Mouse (Mus musculus) neural tube, embryonic 13.5 days (tissue): ENCODE results near the gene Fgfr4. TPM values are rescaled to one million over a fixed set of nuclear protein-coding genes. Genes with fewer than 3 reads are reported as not detected.
"Not testable (repeated sequence)": the region's sequence is repeated elsewhere in the genome, so short reads cannot be mapped to it uniquely, and the experiment has no call there.

Source experiments
- ATAC-seq: fragments of 200-750 bp; cut with Nextera tagmentation; 2 replicates; pipeline ENCODE4 v1.8.0; 2017; ENCODE audit warnings: low read depth, mild to moderate bottlenecking, moderate TSS enrichment, moderate library complexity
- H3K27ac ChIP-seq: fragments of 300-500 bp; sonication (generic); replicated peaks from 2 replicates; pipeline ENCODE4 v1.5.1; 2015; ENCODE audit warnings: moderate library complexity, mild to moderate bottlenecking, inconsistent platforms
- H3K27me3 ChIP-seq: fragments of 300-500 bp; sonication (generic); 2 replicates; pipeline ENCODE4 v1.6.1; 2015; ENCODE audit warnings: mild to moderate bottlenecking, inconsistent platforms
- H3K36me3 ChIP-seq: fragments of 300-500 bp; sonication (generic); 2 replicates; pipeline ENCODE4 v1.6.1; 2015; ENCODE audit warnings: mild to moderate bottlenecking, inconsistent platforms
- H3K4me1 ChIP-seq: fragments of 300-500 bp; sonication (generic); replicated peaks from 2 replicates; pipeline ENCODE4 v1.6.1; 2015; ENCODE audit warnings: inconsistent platforms
- H3K4me2 ChIP-seq: fragments of 300-500 bp; sonication (generic); 2 replicates; pipeline ENCODE4 v1.6.1; 2015; ENCODE audit warnings: inconsistent platforms, mild to moderate bottlenecking, moderate library complexity
- H3K4me3 ChIP-seq: fragments of 300-500 bp; sonication (generic); 2 replicates; pipeline ENCODE4 v1.5.1; 2015; ENCODE audit warnings: mild to moderate bottlenecking, inconsistent platforms
- H3K9ac ChIP-seq: fragments of 300-500 bp; sonication (generic); 2 replicates; pipeline ENCODE4 v1.6.1; 2015; ENCODE audit warnings: moderate library complexity, mild to moderate bottlenecking, inconsistent platforms
- H3K9me3 ChIP-seq: fragments of 300-500 bp; sonication (generic); 2 replicates; pipeline ENCODE4 v1.6.1; 2016; ENCODE audit warnings: inconsistent platforms
- WGBS: fragments of 180-500 bp; shearing (Covaris S2); methylation state at CpG from one replicate; pipeline ENCODE4 v1.1.7; 2015; 5-methylcytosine and 5-hydroxymethylcytosine counted together
- polyA plus RNA-seq: library from polyadenylated mRNA; unstranded; fragments of >200 nt; fragmentation: Nextera tagmentation; extraction: Ambion mirVana; gene quantifications from 2 replicates; pipeline ENCODE4 v1.2.1, GENCODE M21; 2015

Fgfr4 gene
- polyA plus RNA-seq, 1 experiment from 2014 or later = 1.1 TPM

DNA sequence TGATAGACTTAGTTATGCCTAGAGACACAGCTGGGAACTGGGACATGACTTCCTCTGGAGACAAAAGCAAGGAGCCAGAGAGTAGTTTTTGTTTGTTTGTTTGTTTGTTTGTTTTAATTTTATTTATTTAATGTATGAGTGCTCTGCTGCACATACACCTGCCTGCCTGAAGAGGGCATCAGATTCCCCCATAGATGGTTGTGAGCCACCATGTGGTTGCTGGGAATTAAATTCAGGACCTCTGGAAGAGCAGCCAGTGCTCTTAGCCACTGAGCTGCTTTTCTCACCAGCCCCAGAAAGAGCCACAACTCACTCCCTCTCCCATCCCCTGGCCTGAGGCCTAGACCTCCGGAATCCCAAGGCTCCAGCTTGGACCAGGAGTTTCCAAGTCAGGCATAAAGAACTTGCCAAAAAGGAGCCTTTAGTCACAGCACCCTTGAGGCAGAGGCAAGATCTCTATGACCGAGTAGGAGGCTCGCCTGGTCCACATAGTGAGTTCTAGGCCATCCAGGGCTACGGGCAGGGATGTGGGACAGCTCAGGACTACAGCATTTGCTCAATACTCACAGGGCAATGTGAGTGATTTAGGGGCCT is 25.6 kb downstream of the Fgfr4 start:
- no peak overlapping the region for H3K4me2 ChIP-seq
- no peak overlapping the region; the same call in 1 of the 2 replicates for H3K27ac ChIP-seq
- no peaks in the 10 kb centered on the region for H3K27me3 ChIP-seq
- 65% methylated on average over 4 of the region's 4 CpGs for WGBS
- H3K9me3 ChIP-seq = no peaks in the 10 kb centered on the region
- no peaks in the 10 kb centered on the region for H3K36me3 ChIP-seq
- peaks cover 6% of the 10 kb centered on the region for H3K4me1 ChIP-seq
- no peak overlapping the region for H3K9ac ChIP-seq
- H3K4me3 ChIP-seq = no peak overlapping the region
- no peak for ATAC-seq

DNA sequence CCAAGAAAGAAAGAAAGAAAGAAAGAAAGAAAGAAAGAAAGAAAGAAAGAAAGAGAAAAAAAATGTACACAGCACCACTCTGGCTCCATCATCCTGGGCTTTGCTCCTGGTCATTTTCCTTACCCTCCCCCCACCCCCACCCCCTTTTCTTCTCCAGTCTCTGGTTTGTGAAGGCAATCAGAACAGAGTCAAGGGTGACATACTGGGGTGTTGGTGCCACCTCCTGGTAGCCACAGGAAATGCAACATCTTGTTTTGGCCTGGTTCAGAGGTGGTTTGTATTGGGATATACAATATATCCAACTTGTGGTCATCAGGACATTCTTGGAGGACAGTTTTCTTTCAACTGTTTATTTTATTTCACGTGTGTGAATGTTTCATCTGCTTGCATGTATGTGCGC is 26.1 kb downstream of the Fgfr4 start:
- no peaks in the 10 kb centered on the region for H3K9me3 ChIP-seq
- WGBS = 33% methylated on average over 2 of the region's 2 CpGs
- peak; percentile 25; the same call in 1 of the 2 replicates for ATAC-seq

DNA sequence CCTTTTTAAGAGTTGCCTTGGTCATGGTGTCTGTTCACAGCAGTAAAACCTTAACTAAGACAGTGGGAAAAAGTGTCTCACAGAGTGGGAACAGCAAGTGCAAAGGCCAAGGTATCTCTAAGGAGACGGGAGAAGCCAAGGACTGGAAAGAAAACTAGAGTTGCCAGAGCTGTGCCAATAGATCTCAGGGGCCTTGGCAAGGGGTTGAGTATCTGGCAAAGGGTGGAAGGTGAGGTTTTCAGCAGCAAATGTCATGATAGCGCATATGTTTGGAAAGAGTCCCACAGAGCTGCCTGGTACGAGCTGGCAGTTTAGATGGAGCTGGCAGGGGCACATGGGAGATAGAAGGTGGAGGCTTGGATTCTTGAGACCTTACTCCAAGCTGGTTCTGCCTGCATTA is 27.2 kb downstream of the Fgfr4 start:
- no peak for ATAC-seq

More for the DNA sequence above, 26.1 kb downstream of the Fgfr4 start:
- Histone ChIP-seq H3K9ac (no peak overlapping the region), H3K27me3 (no peaks in the 10 kb centered on the region), H3K27ac (no peak overlapping the region), H3K36me3 (no peaks in the 10 kb centered on the region), H3K4me2 (no peak overlapping the region), H3K4me3 (no peak overlapping the region), H3K4me1 (peaks cover 6% of the 10 kb centered on the region)

DNA sequence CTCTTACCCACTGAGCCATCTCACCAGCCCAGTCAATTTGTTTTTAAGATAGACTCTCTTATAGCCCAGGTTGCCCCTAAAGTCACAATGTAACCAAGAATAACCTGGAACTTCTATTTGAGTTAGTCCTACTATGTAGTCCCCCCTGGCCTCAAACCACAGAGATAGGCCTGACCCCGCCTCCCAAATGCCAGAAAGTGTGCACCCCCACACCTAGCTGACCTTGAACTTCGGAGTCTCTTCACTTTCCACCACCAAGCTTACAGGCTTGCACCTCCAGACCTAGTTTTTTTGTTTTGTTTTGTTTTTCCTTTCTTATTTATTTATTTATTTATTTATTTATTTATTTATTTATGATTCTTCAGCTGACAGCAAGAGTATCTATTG is 29.3 kb downstream of the Fgfr4 start:
- 0 out of 2 replicates have a peak overlapping the region, but pooled peaks have one; percentile 64 for H3K9ac ChIP-seq
- ATAC-seq = no peak; the same call in 1 of the 2 replicates
- H3K4me1 ChIP-seq = peaks cover 6% of the 10 kb centered on the region
- no peak overlapping the region for H3K27ac ChIP-seq
- no peaks in the 10 kb centered on the region for H3K27me3 ChIP-seq
- no peaks in the 10 kb centered on the region for H3K36me3 ChIP-seq
- H3K4me2 ChIP-seq = peak overlapping the region; percentile 47
- H3K4me3 ChIP-seq = peak overlapping the region; percentile 25; the same call in 1 of the 2 replicates
- WGBS = 75% methylated on average over 2 of the region's 2 CpGs
- H3K9me3 ChIP-seq = no peaks in the 10 kb centered on the region

More for the DNA sequence above, 27.2 kb downstream of the Fgfr4 start:
- 89% methylated on average over 3 of the region's 3 CpGs for WGBS
- H3K27ac ChIP-seq = no peak overlapping the region
- H3K4me2 ChIP-seq = no peak overlapping the region
- no peaks in the 10 kb centered on the region for H3K27me3 ChIP-seq
- H3K36me3 ChIP-seq = no peaks in the 10 kb centered on the region
- peaks cover 6% of the 10 kb centered on the region for H3K4me1 ChIP-seq
- no peak overlapping the region for H3K4me3 ChIP-seq
- H3K9me3 ChIP-seq = no peaks in the 10 kb centered on the region
- no peak overlapping the region for H3K9ac ChIP-seq

DNA sequence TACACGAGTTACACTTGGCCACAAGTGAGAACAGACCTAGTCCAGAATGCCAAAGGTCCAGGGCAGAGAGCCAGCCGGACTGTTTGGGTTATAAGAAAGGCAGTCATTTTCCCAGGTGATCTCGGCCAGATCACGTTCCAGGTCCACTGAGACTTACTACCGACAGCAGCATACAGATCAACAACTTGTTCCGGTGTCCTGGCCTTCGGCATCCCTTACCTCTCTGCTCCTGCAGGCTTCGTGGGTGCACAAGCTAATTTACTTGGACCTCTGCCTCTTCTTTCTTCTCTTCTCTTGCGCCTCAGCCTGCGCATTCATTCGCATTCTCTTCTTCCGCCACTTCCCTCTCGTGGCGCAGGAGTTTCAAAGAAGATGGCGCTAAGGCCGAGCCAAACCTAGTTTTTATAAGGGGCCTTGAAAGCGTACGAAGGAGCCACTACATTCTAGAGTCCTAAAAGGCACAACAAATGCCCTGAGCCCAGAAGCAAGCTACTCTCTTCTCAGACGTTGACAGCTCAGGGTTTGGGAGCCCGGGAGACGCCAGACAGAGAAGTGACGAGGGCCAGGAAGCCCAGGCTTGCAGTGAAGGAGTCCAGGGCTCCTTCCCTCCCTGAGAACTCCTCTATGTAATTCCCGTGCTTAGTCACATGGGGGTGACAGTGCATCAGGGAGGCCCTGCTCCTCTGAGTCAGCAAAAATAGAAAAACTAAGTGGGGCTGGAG is 29.9 kb downstream of the Fgfr4 start:
- peak overlapping the region; percentile 25 for H3K4me3 ChIP-seq
- 4% methylated on average over 23 of the region's 23 CpGs for WGBS
- H3K9ac ChIP-seq = peak overlapping the region; percentile 64
- peaks cover 6% of the 10 kb centered on the region for H3K4me1 ChIP-seq
- H3K27ac ChIP-seq = peak overlapping the region; percentile 75
- peak; percentile 60 for ATAC-seq
- H3K4me2 ChIP-seq = peak overlapping the region; percentile 47
- no peaks in the 10 kb centered on the region for H3K27me3 ChIP-seq
- H3K9me3 ChIP-seq = no peaks in the 10 kb centered on the region
- H3K36me3 ChIP-seq = no peaks in the 10 kb centered on the region

DNA sequence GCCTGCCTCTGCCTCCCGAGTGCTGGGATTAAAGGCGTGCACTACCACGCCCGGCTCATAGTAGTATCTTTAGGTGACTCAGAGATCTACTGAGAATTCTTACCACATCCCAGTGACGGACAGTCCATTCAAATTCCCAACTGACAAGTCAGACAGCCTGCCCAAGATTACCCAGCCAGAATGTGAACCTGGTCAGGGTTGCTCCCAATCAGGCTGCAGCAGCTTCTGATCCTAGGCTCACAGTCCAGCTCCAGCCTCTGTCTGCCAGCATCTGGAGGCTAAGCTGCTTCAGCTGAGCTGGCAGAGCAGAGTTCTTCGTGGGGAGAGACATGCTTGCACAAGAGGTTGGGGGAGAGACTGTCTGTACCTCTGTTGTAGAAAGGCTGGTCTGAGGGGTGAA is 30.9 kb downstream of the Fgfr4 start:
- 88% methylated on average over 6 of the region's 6 CpGs for WGBS
- Histone ChIP-seq H3K36me3 (no peaks in the 10 kb centered on the region), H3K9me3 (no peaks in the 10 kb centered on the region), H3K27me3 (no peaks in the 10 kb centered on the region), H3K4me2 (no peak overlapping the region), H3K27ac (no peak overlapping the region), H3K4me3 (no peak overlapping the region), H3K9ac (no peak overlapping the region), H3K4me1 (peaks cover 6% of the 10 kb centered on the region)
- no peak for ATAC-seq

DNA sequence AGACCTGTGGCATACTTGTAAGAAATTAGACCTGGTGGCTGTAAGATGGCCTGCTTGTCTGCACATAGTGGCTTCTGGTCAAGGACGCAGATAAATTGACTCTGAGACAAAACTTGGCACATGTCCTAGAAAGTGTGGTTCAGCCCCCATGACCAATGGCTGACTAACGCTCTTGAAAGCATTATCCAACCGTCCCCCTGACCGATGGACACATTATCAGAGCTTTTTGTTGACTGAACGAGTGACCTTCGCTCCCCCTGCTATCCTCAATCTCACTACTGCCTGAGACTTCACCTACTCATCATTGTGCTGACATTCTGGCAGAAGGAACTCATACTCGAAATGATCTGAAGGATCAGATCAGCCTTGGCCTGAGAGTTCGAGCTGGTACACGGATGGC is 34.6 kb downstream of the Fgfr4 start:
- not testable (repeated sequence) for H3K27me3 ChIP-seq, H3K4me3 ChIP-seq, ATAC-seq, H3K4me2 ChIP-seq, H3K9me3 ChIP-seq, H3K36me3 ChIP-seq, H3K27ac ChIP-seq, H3K9ac ChIP-seq
- 39% methylated on average over 3 of the region's 9 CpGs for WGBS
- peaks cover 22% of the 10 kb centered on the region for H3K4me1 ChIP-seq

DNA sequence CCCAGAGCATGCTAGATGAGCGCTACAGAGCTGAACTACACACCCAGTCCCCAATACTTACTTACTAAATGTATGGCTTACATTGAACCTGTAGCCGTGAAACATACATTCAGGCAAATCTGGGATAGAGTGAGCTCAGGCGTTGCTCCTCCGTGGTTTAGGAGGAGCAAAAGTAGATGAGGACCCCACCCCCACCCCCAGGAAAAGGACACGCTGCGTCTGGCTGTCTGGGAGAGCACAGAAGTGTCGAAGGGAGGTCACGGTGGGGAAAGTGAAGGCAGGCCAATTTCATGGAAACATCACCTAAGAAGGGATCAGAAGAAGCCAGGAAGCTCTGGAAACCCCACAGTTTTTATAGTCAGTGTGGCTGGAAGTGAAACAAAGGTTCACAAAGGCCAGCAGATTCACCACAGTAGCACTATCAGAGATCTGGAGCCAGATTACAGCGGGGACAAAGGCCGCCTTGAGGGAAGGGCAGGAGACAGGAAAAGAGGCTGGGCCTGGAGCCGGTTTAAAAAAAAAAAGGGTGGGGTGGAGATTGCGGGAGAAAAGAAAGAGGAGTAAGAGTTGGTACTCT is 37.2 kb downstream of the Fgfr4 start:
- peak overlapping the region; percentile 97 for H3K27ac ChIP-seq
- H3K4me3 ChIP-seq = peak overlapping the region; percentile 47
- peaks cover 17% of the 10 kb centered on the region for H3K4me1 ChIP-seq
- no peaks in the 10 kb centered on the region for H3K9me3 ChIP-seq
- H3K9ac ChIP-seq = peak overlapping the region; percentile 84
- H3K36me3 ChIP-seq = no peaks in the 10 kb centered on the region
- ATAC-seq = peak; percentile 45
- WGBS = 5% methylated on average over 12 of the region's 12 CpGs
- H3K4me2 ChIP-seq = peak overlapping the region; percentile 82
- no peaks in the 10 kb centered on the region for H3K27me3 ChIP-seq

DNA sequence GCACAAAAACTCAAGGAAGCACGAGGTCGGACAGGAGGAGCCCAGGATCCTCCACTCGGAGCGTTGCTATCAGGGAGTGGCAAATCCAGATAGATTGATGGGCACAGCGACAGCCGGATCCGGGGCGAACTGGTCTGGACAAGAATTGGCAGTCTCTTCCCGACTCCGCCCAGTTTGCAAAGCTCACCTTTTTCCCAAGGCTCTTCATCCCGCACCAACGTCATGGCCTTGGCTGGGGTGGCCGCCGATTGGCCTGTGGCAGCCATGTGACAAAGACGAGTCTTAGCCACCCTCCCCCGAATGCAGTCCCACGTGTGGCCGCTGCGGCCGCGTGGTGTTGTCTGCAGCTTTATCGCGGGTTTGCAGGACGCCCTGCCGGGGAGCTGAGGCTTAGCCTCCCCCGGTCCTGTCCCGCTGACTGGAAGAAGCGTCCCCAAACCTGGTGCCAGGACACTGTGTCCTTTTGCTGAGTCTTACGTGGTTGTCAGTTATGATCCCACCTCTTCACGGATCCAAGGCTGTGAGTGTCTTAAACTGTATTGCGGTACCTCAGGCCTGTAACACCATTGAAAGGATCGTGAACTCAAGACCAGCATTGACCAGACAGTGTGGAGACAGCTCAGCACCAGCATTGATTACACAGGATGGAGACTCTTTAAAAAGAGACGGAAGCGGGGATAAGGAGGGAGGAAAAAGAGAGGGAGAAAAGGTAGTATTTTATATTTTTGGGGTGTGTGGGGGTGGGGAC is 37.9 kb downstream of the Fgfr4 start:
- peak overlapping the region; percentile 82 for H3K4me2 ChIP-seq
- H3K4me3 ChIP-seq = peak overlapping the region; percentile 47
- peak overlapping the region; percentile 84 for H3K9ac ChIP-seq
- H3K27me3 ChIP-seq = no peaks in the 10 kb centered on the region
- no peaks in the 10 kb centered on the region for H3K9me3 ChIP-seq
- 2% methylated on average over 34 of the region's 34 CpGs for WGBS
- H3K4me1 ChIP-seq = peaks cover 17% of the 10 kb centered on the region
- H3K36me3 ChIP-seq = no peaks in the 10 kb centered on the region
- H3K27ac ChIP-seq = peak overlapping the region; percentile 97
- ATAC-seq = peak; percentile 99

DNA sequence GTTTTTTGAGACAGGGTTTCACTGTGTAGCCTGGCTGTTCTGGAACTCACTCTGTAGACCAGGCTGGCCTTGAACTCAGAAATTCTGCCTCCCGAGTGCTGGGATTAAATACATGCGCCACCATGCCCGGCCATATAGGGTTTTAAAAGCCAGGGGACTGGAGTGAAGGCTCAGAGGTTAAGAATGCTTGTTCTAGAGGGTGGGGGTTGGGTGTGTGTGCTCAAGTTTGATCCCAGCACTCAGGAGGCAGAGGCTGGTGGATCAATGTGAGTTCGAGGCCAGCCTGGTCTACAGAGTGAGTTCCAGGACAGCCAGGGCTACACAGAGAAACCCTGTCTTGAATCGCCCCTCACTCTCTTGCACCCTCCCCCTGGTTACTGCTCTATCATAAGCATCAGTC is 39.1 kb downstream of the Fgfr4 start:
- no peak overlapping the region for H3K9ac ChIP-seq
- WGBS = 89% methylated on average over 5 of the region's 5 CpGs
- H3K36me3 ChIP-seq = no peaks in the 10 kb centered on the region
- H3K9me3 ChIP-seq = no peaks in the 10 kb centered on the region
- no peak overlapping the region for H3K4me3 ChIP-seq
- H3K27me3 ChIP-seq = no peaks in the 10 kb centered on the region
- no peak for ATAC-seq
- H3K4me1 ChIP-seq = peaks cover 17% of the 10 kb centered on the region
- no peak overlapping the region for H3K27ac ChIP-seq
- no peak overlapping the region for H3K4me2 ChIP-seq

DNA sequence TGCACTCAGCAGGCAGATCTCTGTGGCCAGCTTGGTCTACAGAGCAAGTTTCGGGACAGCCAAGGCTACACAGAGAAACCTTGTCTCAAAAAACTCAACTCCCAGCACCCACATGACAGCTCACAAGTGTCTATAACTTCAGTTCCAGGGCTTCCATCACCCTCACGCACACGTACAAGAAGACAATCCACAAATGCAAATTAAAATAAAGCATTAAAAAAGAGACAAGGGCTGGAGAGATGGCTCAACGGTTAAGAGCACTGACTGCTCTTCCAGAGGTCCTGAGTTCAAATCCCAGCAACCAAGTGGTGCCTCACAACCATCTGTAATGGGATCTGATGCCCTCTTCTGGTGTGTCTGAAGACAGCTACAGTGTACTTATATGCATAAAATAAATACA is 50.3 kb downstream of the Fgfr4 start:
- not testable (repeated sequence) for ATAC-seq, H3K27ac ChIP-seq, H3K9me3 ChIP-seq, H3K4me3 ChIP-seq, H3K27me3 ChIP-seq, H3K9ac ChIP-seq, H3K36me3 ChIP-seq, H3K4me1 ChIP-seq, H3K4me2 ChIP-seq
- 90% methylated on average over 4 of the region's 4 CpGs for WGBS

DNA sequence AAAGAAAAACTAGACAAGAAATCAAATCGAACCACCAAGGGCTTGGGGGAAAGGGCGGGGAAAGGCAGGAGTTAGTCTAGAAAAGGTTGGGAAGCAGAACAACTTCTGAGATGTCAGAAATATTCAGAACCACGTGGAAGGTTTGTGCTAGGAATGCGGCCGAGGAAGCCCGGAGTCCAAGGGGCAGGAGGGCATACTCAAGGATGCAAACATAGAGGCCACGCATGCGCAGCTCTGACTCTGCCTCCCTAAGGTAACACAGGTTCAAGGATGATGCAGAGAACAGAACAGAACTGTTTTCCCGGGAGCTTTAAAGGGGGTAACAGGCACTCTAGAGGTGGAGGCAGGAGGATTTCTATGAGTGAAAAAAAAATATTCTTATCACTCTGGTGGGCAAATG is 51.3 kb downstream of the Fgfr4 start:
- H3K9me3 ChIP-seq = no peaks in the 10 kb centered on the region
- H3K4me3 ChIP-seq = no peak overlapping the region
- WGBS = 85% methylated on average over 9 of the region's 9 CpGs
- no peak overlapping the region for H3K9ac ChIP-seq
- H3K4me2 ChIP-seq = no peak overlapping the region
- ATAC-seq = no peak
- H3K36me3 ChIP-seq = no peaks in the 10 kb centered on the region
- no peaks in the 10 kb centered on the region for H3K27me3 ChIP-seq
- no peak overlapping the region for H3K27ac ChIP-seq
- no peaks in the 10 kb centered on the region for H3K4me1 ChIP-seq
